Mouse (Mus musculus) left cerebral cortex, postnatal 10 days (tissue): Measurements from ENCODE around the gene H2afy. TPM values are rescaled to one million over a fixed set of nuclear protein-coding genes. Genes with fewer than 3 reads are reported as not detected.
A peak's percentile ranks its signal among the peaks of the same experiment; 100 is the strongest.

ENCODE experiments used
- DNase-seq, 2 experiments: peaks; one replicate each; pipeline ENCODE4 v3.0.0; 2021 to 2022; ENCODE audit warnings: low spot score in 2 of 2, mixed read lengths in 1 of 2; ENCODE audit errors: extremely low spot score in 1 of 2
- intact Hi-C: fragments of 180-260 bp; cut with DNase I; formaldehyde crosslinking; loops from one replicate; pipeline ENCODE4 v1.15.1; 2025
- total RNA-seq, 2 experiments: library from RNA; stranded (reverse); gene quantifications; 2 replicates each; pipeline ENCODE4 v1.2.3; 2021

H2afy gene
- total RNA-seq, 2 experiments from 2014 or later: 86.3 to 92.1 TPM

- DNase-seq: no peak
- intact Hi-C loops: no loop called here
These were observed 16.8 kb upstream of the H2afy start for GRCm38 (mm10) chr13:56152773-56153460.

DNA sequence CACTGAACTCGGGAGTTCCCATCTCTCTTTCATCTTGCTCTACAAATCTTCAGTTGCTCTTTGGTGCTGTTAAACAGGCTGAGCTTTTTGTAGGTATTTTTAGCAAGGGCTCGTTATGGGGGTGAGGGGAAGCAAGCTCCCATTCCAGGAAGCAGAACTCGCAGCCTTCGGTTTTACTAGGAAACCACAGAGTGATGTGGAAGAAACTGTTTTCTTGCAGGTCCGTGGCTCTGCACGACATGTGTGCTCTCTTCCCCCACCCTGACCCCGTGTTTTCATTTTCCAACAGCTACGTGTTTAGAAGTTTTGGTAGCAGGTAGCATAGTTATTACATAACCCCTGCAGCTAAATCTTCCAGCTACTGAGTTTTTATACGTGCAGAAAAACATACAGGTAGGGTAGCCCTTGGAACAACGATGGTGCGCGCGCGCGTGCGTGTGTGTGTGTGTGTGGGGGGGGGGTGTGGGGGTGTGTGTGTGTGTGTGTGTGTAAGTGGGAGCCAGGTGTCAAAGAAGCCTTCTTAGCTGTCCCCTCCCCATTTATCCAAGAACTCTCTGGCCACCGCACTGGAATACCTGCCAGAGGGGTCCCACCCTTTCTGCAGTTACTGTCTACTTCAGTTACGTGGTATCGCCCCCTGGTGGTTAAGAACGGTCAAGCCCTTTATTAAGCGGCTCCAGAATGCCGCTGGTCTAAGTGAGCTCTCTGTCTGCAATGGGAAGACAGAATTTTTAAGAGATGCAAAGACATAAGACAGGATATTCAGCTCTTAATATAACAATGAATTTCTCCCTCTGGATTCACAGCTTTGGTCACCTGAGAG, 15.5 kb upstream of the H2afy start:
- intact Hi-C loops: no loop called here
- DNase-seq: peak in 1 of 2 experiments; percentile 62

- no peak for DNase-seq
- intact Hi-C loops: no loop called here
These were observed 9.4 kb upstream of the H2afy start for GRCm38 (mm10) chr13:56145523-56145922.

DNA sequence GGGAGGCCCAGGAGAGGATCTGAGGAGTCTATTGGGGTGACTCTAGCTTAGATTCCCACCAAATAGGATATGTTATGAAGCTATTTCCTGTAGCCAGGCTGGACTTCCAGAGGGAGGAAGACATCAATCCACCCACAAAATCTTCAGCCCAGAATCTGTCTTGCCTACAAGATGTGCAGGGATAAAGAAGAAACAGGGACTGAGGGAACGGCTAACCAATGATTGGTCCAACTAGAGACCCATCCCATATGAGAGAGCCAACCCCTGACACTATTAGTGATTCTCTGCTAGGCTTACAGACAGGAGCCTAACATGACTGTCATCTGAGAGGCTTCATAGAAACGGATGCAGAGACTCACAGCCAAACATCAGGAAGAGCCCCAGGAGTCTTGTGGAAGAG, 7.9 kb upstream of the H2afy start:
- intact Hi-C loops: no loop called here
- DNase-seq: no peak

- DNase-seq: no peak
- intact Hi-C loops: no loop called here
These were observed 7.0 kb upstream of the H2afy start for GRCm38 (mm10) chr13:56143151-56143513.

DNA sequence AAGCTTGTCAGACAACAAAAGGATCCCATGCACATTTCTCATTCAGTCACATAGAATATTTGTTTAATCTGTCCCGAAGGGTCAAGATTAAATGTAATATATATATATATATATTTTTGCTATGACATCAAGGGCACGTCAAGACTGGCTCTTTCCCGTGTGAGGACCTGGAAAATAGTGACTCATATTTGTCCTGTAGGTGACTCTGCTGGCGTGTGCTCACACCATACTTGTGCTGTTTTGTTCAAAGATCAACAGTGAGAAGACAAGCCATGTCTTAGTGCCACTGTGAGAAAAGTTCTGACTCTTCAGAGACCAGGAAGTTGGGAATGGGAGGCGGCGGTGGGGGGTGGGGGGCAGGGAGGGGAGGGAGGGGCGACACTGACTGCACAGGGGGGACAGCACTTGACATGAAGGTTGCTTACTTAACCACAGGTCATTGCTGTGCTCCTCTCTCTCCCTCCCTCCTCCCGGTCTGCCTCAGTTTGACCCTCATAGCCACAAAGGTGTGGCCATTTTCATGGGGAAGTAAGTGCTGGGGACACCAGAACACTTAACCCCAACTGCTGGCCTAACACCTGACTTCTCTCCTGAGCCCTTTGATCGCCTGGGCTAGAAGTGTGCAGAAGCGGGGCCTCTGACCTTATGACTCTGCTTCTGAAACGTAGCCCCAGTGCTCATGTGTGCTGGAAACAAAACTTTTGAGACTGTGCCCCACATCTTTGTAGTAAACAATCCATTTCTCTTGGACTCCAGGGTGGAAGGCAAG, 6.4 kb upstream of the H2afy start:
- no peak for DNase-seq
- intact Hi-C loops: no loop called here

DNA sequence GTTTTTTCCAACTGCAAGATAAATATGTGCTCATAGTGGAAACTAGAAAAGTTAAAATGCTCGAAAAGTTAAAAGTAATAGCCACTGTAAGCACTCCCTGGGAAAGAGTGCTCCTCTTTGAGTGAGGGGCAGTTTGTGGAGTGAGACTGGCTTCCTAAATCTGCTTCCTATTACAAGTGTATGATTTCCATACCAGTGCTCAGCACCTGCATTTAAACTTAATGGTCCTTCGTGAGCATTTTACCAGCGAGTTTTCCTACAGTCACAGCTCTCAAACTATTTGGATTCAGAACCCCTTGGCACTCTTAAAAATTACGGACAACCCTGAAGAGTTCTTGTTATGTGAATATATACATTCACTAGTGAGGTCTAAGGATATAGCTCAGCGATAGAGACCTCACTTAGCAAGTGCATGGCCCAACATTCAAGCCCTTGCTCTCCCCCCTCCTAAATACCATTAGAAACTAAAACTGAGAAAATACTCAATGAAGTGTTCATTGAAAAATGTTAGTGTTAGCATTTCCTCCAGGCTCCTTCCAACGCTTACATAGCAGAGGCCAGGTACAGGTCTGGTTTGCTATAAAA, 3.1 kb upstream of the H2afy start:
- intact Hi-C loops: no loop called here
- no peak for DNase-seq

GRCm38 (mm10) chr13:56135231-56136052, 719 bp downstream of the H2afy start:
- peak; percentile 82 to 95 for DNase-seq
- intact Hi-C loops: no loop called here

GRCm38 (mm10) chr13:56134631-56135181, 1.5 kb downstream of the H2afy start:
- DNase-seq: peak in 1 of 2 experiments; percentile 59
- intact Hi-C loops: no loop called here

- no peak for DNase-seq
- intact Hi-C loops: no loop called here
These were observed 2.1 kb downstream of the H2afy start for GRCm38 (mm10) chr13:56134031-56134430.

- DNase-seq: no peak
- intact Hi-C loops: no loop called here
These were observed 3.2 kb downstream of the H2afy start for GRCm38 (mm10) chr13:56132941-56133340.

GRCm38 (mm10) chr13:56132326-56132936, 3.7 kb downstream of the H2afy start:
- DNase-seq: no peak
- intact Hi-C loops: no loop called here

- intact Hi-C loops: no loop called here
- no peak for DNase-seq
These were observed 5.6 kb downstream of the H2afy start for GRCm38 (mm10) chr13:56130544-56130943.

- no peak for DNase-seq
- intact Hi-C loops: no loop called here
These were observed 6.6 kb downstream of the H2afy start for GRCm38 (mm10) chr13:56129578-56129977.

DNA sequence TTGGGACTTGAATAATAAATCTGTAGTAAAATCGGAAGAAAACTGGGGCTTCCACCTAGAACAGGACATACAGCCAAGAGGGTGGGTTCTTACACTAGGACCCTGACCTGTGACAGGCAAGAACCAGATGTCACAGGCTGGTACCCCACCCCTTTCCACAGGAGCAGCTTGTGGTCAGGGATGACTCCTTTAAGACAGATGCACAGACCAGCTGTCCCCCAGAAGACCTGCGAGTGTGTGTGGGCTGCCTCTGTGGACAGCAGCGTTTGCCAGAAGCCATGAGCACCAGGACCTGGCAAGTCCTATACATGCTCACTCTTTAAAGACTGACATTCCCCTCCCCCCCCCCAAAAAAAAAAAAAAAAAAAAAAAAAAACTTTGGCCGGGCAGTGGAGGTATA, 7.1 kb downstream of the H2afy start:
- DNase-seq: no peak
- intact Hi-C loops: no loop called here

GRCm38 (mm10) chr13:56125632-56126031, 10.5 kb downstream of the H2afy start:
- DNase-seq: no peak

GRCm38 (mm10) chr13:56123075-56123474, 13.1 kb downstream of the H2afy start:
- intact Hi-C loops: no loop called here
- no peak for DNase-seq

More at GRCm38 (mm10) chr13:56125632-56126031, 10.5 kb downstream of the H2afy start:
- intact Hi-C loops: no loop called here
